Mouse (Mus musculus): Measurements from ENCODE around the gene Tmem219.

DNA sequence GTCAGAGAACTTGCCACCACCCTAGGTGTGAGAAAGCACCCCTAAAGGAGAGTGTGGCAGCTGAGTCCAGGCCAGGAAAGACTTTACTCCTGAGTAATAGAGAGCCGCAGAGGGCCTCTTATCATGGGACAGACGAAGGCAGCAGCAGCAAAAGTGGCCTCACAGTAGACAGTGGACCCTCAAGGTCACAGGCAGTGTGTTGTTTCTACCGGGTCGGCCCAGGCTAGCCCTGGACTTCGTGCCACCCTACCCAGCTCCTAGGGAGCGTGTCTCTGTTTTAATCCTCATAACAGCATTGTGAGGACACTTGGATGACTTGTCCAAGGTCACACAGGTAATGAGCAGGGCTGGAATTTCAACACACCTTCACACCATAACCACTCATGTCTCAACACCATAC lies 72.6 kb downstream of the Tmem219 start:
- TF ChIP-seq CTCF (IDR thresholded peaks at IDR 0.05; ENCODE audit: borderline replicate concordance, insufficient read depth, low read length): no peak
- TF ChIP-seq POLR2A (IDR thresholded peaks at IDR 0.05; ENCODE audit: low read depth, low read length): no peak
